Mouse (Mus musculus): ENCODE measurements around the gene Gpr87.
"Not testable (repeated sequence)": the region's sequence is repeated elsewhere in the genome, so short reads cannot be mapped to it uniquely, and the experiment has no call there.

Gpr87 gene

DNA sequence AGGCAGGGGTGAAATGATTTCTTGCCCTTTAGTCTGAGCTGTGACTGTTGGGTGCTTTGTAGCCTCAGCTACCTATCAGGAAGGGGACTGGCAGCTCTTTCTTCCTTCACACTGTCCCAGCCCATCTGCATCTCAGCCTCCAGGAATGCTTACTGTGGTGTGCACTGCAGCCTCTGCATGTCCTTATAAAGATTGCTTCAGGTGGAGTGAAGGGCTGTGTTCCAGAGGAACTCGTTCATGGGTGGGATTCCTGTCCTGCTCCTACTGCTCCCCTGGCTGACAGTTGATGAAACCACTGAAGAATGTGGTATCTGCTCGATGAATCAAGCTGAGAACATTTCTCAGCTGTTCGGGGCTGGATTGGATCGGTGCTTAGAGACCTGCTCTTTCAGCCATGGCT, 7.6 kb downstream of the Gpr87 start:
- in situ Hi-C loops (cut with MboI, MseI), result no loop called here

GRCm38 (mm10) chr3:59185662-59186061, 9.2 kb downstream of the Gpr87 start:
- in situ Hi-C loops (cut with MboI, MseI), result no loop called here

- in situ Hi-C loops (cut with MboI, MseI), result no loop called here
These were observed 12.8 kb downstream of the Gpr87 start for GRCm38 (mm10) chr3:59182129-59182528.

- in situ Hi-C loops (cut with MboI, MseI), result no loop called here
These were observed 13.8 kb downstream of the Gpr87 start for GRCm38 (mm10) chr3:59181134-59181533.

- in situ Hi-C loops (cut with MboI, MseI), result loop anchor here (10.0 kb wide), 1 partner anchor 372 kb away; no protein-coding TSS in a partner anchor
These were observed 18.0 kb downstream of the Gpr87 start for GRCm38 (mm10) chr3:59176871-59177270.

DNA sequence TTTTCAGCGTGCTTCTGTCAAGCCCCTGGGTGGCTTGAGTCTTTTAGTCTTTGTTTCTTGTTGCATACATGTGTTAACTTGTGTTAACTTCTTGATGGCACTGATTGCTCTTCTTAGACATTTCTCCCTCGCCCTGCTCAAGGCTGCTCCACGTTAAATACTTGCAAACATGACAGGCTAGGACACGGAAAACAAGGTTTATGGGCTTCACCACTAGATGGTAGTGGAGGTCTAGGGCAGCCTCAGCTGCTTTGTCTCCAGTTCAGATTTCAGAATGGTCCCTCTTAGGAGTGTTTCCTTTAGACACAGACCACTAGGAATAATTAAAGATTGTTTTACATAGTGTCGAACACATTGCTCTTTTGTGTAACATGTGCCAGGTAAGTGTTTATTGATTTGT, 19.7 kb downstream of the Gpr87 start:
- in situ Hi-C loops (cut with MboI, MseI), result loop anchor here (10.0 kb wide), 1 partner anchor 370 kb away; no protein-coding TSS in a partner anchor

GRCm38 (mm10) chr3:59174426-59175154, 20.3 kb downstream of the Gpr87 start:
- in situ Hi-C loops (cut with MboI, MseI), result loop anchor here (5.0 to 10.0 kb wide), 3 partner anchors 92 to 573 kb away; no protein-coding TSS in a partner anchor

DNA sequence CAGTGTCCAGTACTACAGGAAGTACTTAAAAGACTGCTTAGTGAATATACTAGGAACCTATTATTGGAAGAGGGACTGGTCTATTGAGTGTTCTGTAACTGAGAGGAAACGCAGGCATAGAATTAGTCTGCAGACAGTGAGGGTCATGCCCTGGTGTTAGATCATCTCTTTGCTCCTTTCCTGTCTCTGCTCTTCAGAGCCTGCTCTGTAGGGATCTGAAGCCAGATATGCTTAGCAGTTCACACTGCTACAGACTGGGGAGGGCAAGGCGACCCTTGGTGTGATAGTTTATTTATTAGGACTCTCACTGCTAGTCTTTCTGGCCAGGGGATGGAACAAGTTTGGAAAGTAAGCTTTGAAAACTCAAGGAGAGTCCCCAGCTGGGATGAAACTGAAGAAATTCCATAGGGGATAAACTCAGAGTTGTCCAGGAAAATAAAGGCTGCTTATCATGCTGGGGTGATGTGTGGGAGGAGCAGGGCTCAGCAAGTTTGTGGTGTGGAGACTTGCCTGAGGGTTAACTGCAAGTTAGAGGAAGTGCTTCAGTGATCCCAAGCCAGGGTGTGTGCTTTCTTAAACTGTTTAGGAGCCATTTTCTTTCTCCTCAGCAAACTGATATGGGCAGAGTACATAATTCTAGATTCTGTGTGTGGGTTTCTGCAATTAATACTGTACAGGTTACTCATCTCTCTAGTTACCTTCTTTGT, 24.8 kb downstream of the Gpr87 start:
- in situ Hi-C loops (cut with MboI, MseI), result loop anchor here (5.0 to 10.0 kb wide), 3 partner anchors 88 to 577 kb away; no protein-coding TSS in a partner anchor

DNA sequence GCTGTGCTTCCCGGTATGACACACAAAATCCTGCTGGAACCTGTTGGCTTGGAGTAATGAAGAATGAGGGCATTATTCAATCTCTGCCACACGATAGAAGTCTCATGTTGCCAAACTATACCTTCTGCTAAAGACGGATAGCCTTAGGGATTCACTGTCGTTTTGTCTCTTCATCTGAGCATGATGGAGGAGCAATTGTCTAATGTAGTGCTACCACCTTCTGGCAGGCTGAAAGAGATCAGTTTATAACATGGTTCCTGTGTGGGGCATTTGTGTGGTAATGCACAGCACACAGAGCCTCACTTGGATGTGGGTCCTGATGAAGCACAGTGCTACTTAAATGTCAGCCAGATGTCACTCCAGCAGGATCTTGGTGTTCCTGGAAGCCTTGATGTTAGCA, 25.7 kb downstream of the Gpr87 start:
- in situ Hi-C loops (cut with MboI, MseI), result no loop called here

DNA sequence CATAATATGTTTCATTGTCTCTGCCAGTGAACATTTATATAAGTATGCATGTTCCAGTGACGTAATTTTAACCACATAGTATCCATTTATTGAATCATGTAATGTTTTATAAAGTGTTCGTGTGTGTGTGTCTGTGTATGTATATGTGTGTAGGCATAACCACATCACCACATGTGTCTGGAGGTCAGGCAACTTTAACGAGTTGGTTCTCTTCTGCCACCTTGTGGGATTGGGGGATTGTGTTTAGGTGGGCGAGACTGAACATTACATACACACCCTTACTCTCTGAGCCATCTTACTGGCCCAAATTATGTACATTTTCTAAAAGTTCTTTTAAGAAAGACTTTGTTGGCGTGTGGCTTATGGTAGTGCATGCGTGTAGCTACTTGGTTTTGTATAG, 26.4 kb downstream of the Gpr87 start:
- in situ Hi-C loops (cut with MboI, MseI), result no loop called here

DNA sequence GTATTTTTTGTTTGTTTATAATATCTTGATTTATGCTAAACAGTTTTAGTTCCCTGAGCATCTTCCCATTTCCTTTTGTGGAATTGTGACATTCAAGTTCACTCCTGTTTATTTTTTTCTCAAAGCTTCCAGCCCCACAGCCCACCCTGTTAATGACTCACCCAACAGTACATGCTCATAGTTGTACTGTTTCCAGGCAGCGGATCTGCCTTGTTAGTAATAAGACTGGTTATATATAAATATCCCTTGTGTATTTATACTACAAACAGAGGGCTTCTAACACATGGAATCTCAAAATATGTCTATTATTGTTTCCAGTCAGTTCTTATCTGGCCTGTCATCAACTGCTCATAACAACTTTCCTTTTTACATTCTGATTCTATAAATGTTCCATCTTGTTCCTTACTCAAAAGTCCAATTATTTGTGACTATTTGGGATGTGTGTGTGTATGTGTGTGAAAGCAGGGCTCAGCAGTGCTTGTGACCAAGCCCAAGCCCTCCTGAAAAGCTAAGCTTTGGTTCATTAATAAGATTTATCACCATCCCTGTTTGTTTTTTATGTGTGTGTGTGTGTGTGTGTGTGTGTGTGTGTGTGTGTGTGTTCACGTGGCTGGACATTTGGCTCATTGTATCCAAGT, 27.4 kb downstream of the Gpr87 start:
- in situ Hi-C loops (cut with MboI, MseI), result no loop called here

- in situ Hi-C loops (cut with MboI, MseI), result no loop called here
These were observed 34.4 kb downstream of the Gpr87 start for GRCm38 (mm10) chr3:59160465-59160864.

DNA sequence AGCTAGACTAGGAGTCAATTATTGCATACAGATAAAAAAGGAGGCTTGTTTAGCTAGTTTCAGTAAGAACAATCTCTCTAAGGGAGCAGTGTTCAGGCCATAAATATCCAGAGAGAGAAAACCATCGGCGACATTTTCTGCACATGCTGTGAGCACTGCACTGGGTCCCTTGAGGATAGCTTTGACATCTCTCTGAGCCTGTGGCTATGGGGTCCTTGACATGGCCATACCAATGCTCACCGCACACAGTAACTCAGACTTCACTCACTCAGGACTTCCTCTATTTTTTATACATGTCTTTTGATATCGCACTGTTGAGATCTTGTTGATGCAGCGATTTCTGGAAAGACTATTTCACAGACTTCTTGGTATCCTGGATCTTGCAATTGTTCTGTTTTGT, 37.9 kb downstream of the Gpr87 start:
- in situ Hi-C loops (cut with MboI, MseI), result no loop called here

- in situ Hi-C loops (cut with MboI, MseI), result no loop called here
These were observed 39.5 kb downstream of the Gpr87 start for GRCm38 (mm10) chr3:59155404-59155803.

- in situ Hi-C loops (cut with MboI, MseI), result no loop called here
These were observed 40.0 kb downstream of the Gpr87 start for GRCm38 (mm10) chr3:59154888-59155287.

- in situ Hi-C loops (cut with MboI, MseI), result no loop called here
These were observed 41.5 kb downstream of the Gpr87 start, which contains the start of gene P2ry14 for GRCm38 (mm10) chr3:59153424-59153823. TSS of gene P2ry14 (minus strand) at chr3:59153618.

DNA sequence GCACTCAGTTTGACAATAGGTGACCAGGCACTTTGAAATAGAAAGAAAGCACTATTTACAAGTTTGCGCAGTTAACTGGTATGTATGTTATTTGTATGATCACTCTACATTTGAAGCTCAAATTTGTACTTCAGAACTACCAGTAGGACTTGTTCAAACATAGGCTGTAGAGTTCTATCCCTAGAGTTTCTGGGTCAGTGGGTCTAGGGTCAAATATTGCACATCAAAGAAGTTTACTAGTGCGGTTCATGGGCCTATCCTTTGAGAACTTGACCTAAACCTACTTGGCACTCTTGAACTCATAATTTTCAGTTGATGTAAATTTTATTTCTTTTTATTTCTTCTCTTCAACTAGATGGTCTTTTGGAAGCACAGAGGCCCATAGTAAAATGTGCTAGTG, 44.3 kb downstream of the Gpr87 start:
- in situ Hi-C loops (cut with MboI, MseI), result no loop called here

- in situ Hi-C loops (cut with MboI, MseI), result no loop called here
These were observed 45.3 kb downstream of the Gpr87 start for GRCm38 (mm10) chr3:59149646-59150045.

GRCm38 (mm10) chr3:59145194-59145593, 49.7 kb downstream of the Gpr87 start:
- in situ Hi-C loops (cut with MboI, MseI), result no loop called here

DNA sequence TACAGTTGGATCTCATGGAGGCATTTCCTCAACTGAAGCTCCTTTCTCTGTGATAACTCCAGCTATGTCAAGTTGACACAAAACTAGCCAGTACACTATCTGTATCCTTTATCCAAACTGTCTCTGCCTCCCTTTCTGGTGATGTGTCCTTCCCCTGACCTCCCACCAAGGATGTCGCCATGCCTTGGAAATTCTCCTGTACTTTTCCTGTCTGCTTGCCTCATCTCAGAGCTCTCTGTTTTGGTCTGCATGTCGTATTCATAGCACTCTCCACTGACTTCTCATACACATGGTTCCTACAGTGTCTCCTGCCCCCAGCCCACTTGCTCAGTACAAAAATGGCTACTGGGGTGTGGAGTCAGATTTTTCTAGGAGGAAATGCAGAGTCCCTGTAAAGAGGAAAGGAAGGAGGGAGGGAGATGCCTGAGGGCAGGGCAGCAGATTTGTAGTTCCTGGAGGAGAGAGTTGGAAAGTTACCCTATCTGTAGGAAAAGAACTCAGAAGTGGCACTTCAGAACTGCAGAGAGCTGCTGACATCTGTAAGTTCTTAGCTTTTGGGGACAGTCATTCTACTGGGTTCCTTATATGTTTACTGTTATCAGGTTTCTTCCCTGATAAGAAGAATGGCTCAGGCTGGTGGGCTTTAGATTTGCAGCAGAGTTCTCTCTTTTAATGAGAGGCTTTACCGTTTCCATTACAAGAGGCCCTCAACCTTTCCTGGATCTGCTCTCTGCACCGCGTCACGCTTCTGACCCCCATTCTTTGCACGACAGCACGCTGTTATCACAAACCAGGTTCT, 53.2 kb downstream of the Gpr87 start:
- in situ Hi-C loops (cut with MboI, MseI), result no loop called here

DNA sequence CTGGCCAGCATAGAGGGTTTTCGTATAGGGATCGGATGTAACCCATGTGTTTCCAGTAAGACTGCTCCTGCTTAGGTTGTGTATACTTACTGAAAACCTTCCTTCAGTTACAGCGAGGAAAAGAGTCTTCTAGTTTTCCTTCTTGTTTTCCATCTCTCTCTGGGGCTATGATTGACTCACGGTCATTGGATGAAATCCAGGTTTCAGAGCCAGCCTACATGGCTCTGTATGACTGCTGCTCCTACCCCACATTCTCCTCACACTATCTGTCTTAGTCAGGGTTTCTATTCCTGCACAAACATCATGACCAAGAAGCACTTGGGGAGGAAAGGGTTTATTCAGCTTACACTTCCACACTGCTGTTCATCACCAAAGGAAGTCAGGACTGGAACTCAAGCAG, 54.0 kb downstream of the Gpr87 start:
- in situ Hi-C loops (cut with MboI, MseI), result not testable (repeated sequence)

DNA sequence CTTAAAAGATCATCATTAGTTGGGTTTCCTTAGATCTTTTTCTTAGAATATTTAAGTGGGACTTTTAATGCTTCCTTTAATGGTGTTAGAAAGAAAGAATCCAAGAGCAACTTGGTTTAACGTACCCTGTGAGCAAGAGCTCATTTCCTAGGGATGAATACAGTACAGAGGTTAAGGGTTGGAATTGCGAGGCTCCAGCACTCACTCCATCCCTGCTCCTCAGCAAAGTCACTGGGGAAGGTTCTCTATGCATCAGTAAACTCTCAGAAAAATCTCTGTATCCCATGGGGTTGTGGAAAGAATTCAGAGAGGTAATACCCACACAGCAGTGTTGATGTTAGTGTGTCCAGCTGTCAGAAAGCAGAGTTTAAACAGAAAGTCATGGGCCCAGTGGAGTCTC, 54.8 kb downstream of the Gpr87 start:
- in situ Hi-C loops (cut with MboI, MseI), result no loop called here

Data from T-helper 1 cell (primary cell).